Mouse (Mus musculus) neural tube, embryonic 11.5 days (tissue): Measurements from ENCODE around the gene Dlg2. TPM values are rescaled to one million over a fixed set of nuclear protein-coding genes. Genes with fewer than 3 reads are reported as not detected.

ENCODE experiments used
- ATAC-seq: fragments of 200-750 bp; cut with Nextera tagmentation; 2 replicates; pipeline ENCODE4 v1.8.0; 2017; ENCODE audit warnings: moderate number of reproducible peaks, mild to moderate bottlenecking, moderate TSS enrichment, moderate library complexity; ENCODE audit not compliant: insufficient read depth, low FRiP score, low TSS enrichment
- DNase-seq: peaks from one replicate; pipeline ENCODE4 v3.0.0-alpha.2; 2015; ENCODE audit warnings: low spot score
- H3K27ac ChIP-seq: fragments of 300-500 bp; sonication (generic); 2 replicates; pipeline ENCODE4 v1.5.1; 2014; ENCODE audit warnings: low read depth, mild to moderate bottlenecking, low read length
- H3K27me3 ChIP-seq: fragments of 300-500 bp; sonication (generic); 2 replicates; pipeline ENCODE4 v1.6.1; 2014; ENCODE audit warnings: mild to moderate bottlenecking, low read length, mixed read lengths; ENCODE audit not compliant: control insufficient read depth, insufficient read depth
- H3K36me3 ChIP-seq: fragments of 300-500 bp; sonication (generic); 2 replicates; pipeline ENCODE4 v1.6.1; 2014; ENCODE audit warnings: mild to moderate bottlenecking, low read length, moderate library complexity, mixed read lengths; ENCODE audit not compliant: control insufficient read depth, insufficient read depth
- H3K4me1 ChIP-seq: fragments of 300-500 bp; sonication (generic); 2 replicates; pipeline ENCODE4 v1.6.1; 2014; ENCODE audit warnings: low read length, mixed read lengths; ENCODE audit not compliant: control insufficient read depth, insufficient read depth
- H3K4me2 ChIP-seq: fragments of 300-500 bp; sonication (generic); 2 replicates; pipeline ENCODE4 v1.6.1; 2014; ENCODE audit warnings: low read depth, mild to moderate bottlenecking, moderate library complexity
- H3K4me3 ChIP-seq: fragments of 300-500 bp; sonication (generic); 2 replicates; pipeline ENCODE4 v1.5.1; 2014; ENCODE audit warnings: low read depth, low read length
- H3K9ac ChIP-seq: fragments of 300-500 bp; sonication (generic); 2 replicates; pipeline ENCODE4 v1.6.1; 2014; ENCODE audit warnings: mild to moderate bottlenecking, low read length
- H3K9me3 ChIP-seq: fragments of 300-500 bp; sonication (generic); 2 replicates; pipeline ENCODE4 v1.6.1; 2016; ENCODE audit warnings: low read length; ENCODE audit not compliant: control insufficient read depth
- WGBS: fragments of 180-500 bp; shearing (Covaris S2); extraction: QIAGEN DNeasy Blood & Tissue Kit; methylation state at CpG from one replicate; pipeline ENCODE4 v1.1.7; 2014; 5-methylcytosine and 5-hydroxymethylcytosine counted together
- polyA plus RNA-seq: library from polyadenylated mRNA; unstranded; fragments of >200 nt; fragmentation: Nextera tagmentation; extraction: Ambion mirVana; gene quantifications from 2 replicates; pipeline ENCODE4 v1.2.1, GENCODE M21; 2014

Gene Dlg2
- polyA plus RNA-seq, 1 experiment from 2014 or later = 5.1 TPM

GRCm38 (mm10) chr7:91573321-91573720 lies 1096.8 kb downstream of the Dlg2 start:
- Histone ChIP-seq H3K36me3 (no peaks in the 10 kb centered on the region), H3K4me2 (no peak overlapping the region), H3K9ac (no peak overlapping the region), H3K4me3 (no peak overlapping the region), H3K9me3 (no peaks in the 10 kb centered on the region), H3K27ac (no peak overlapping the region), H3K4me1 (no peaks in the 10 kb centered on the region), H3K27me3 (no peaks in the 10 kb centered on the region)
- DNase-seq = no peak
- no peak for ATAC-seq

- DNase-seq = no peak
- no peaks in the 10 kb centered on the region for H3K36me3 ChIP-seq
- WGBS = 92% methylated on average over 6 of the region's 6 CpGs
- no peak overlapping the region for H3K9ac ChIP-seq
- no peaks in the 10 kb centered on the region for H3K27me3 ChIP-seq
- H3K9me3 ChIP-seq = no peaks in the 10 kb centered on the region
- no peaks in the 10 kb centered on the region for H3K4me1 ChIP-seq
- H3K4me3 ChIP-seq = no peak overlapping the region
- ATAC-seq = no peak
- H3K4me2 ChIP-seq = no peak overlapping the region
- H3K27ac ChIP-seq = no peak overlapping the region
These were observed 1099.7 kb downstream of the Dlg2 start for GRCm38 (mm10) chr7:91576216-91576615.

DNA sequence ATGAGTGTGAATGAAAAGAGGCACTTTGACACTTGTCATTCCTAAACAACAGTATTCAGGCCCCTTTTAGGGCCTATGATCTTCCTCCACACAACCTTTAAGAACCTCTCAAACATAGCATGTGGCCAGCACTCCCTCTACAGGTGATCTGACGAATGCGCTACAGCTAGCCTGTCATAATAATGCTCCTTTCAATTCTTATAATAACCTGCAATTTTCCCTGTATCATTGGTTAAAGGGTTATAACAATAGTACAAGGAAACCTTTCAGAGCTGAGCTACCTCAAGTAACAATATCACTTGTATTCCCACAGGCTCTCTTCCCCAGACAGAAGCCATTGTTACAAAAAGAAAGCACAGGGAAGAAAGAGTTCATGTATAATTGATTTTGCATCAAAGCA lies 1105.7 kb downstream of the Dlg2 start:
- Histone ChIP-seq H3K4me3 (no peak overlapping the region), H3K4me1 (no peaks in the 10 kb centered on the region), H3K36me3 (no peaks in the 10 kb centered on the region), H3K27me3 (no peaks in the 10 kb centered on the region), H3K27ac (no peak overlapping the region), H3K9me3 (no peaks in the 10 kb centered on the region), H3K9ac (no peak overlapping the region), H3K4me2 (no peak overlapping the region)
- 70% methylated on average over 2 of the region's 2 CpGs for WGBS
- ATAC-seq = no peak
- no peak for DNase-seq

GRCm38 (mm10) chr7:91583566-91583965 lies 1107.1 kb downstream of the Dlg2 start:
- no peak overlapping the region for H3K4me3 ChIP-seq
- no peak overlapping the region for H3K27ac ChIP-seq
- no peak overlapping the region for H3K4me2 ChIP-seq
- no peaks in the 10 kb centered on the region for H3K27me3 ChIP-seq
- H3K36me3 ChIP-seq = no peaks in the 10 kb centered on the region
- H3K9me3 ChIP-seq = no peaks in the 10 kb centered on the region
- no peak overlapping the region for H3K9ac ChIP-seq
- WGBS = 75% methylated on average over 1 of the region's 1 CpGs
- no peak for DNase-seq
- no peak for ATAC-seq
- H3K4me1 ChIP-seq = no peaks in the 10 kb centered on the region

- ATAC-seq (no peak), DNase-seq (no peak)
- Histone ChIP-seq H3K9ac (no peak overlapping the region), H3K4me3 (no peak overlapping the region), H3K4me1 (no peaks in the 10 kb centered on the region), H3K27me3 (no peaks in the 10 kb centered on the region), H3K9me3 (no peaks in the 10 kb centered on the region), H3K27ac (no peak overlapping the region), H3K36me3 (no peaks in the 10 kb centered on the region), H3K4me2 (no peak overlapping the region)
- WGBS = 81% methylated on average over 5 of the region's 5 CpGs
These were observed 1115.0 kb downstream of the Dlg2 start for GRCm38 (mm10) chr7:91591261-91592170.

DNA sequence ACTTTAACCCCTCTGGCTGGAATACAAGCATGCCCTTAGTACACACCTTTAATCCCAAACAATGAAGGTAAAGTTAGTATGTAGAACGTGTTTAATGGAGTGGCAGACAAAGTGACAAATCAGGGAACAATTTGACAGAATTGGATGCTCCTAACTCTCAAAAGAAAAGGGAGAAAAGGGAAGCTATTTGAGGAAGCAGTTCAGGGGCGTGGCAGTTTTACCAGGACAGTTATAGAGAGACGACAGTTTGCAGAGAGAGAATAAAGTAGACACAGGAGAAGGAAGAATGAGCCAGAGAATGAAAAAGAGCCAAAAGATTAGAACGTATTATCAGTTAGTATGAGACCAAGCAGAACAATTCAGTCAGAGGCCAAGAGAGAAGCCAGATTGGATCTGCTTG lies 1122.1 kb downstream of the Dlg2 start:
- H3K9me3 ChIP-seq = no peaks in the 10 kb centered on the region
- DNase-seq (no peak), ATAC-seq (no peak)
- no peaks in the 10 kb centered on the region for H3K36me3 ChIP-seq
- no peak overlapping the region for H3K4me2 ChIP-seq
- H3K4me1 ChIP-seq = no peaks in the 10 kb centered on the region
- H3K27me3 ChIP-seq = no peaks in the 10 kb centered on the region
- no peak overlapping the region for H3K4me3 ChIP-seq
- H3K27ac ChIP-seq = no peak overlapping the region
- H3K9ac ChIP-seq = no peak overlapping the region
- WGBS = 77% methylated on average over 4 of the region's 4 CpGs

DNA sequence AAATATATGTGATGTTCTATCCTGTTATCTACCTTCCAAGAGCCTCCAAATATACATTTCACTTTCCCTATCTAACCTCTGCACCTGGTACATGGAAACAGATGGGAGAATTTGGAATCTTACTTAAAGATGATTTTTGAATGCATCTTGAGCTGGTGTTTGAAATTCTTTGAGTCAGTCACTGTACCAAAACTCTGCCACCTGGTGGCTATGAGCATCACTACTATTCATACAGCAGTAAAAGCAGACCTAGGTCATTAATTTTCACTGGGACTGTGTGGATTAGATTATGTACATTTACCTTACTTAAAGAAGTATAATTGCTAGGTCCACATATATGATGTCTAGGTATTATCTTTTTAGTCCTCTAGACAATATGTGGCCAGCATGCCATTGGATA lies 1124.8 kb downstream of the Dlg2 start:
- Histone ChIP-seq H3K4me3 (no peak overlapping the region), H3K9ac (no peak overlapping the region), H3K27me3 (no peaks in the 10 kb centered on the region), H3K4me1 (no peaks in the 10 kb centered on the region), H3K27ac (no peak overlapping the region), H3K36me3 (no peaks in the 10 kb centered on the region), H3K4me2 (no peak overlapping the region), H3K9me3 (no peaks in the 10 kb centered on the region)
- no peak; the same call in 1 of the 2 replicates for ATAC-seq
- peak; percentile 15 for DNase-seq

- no peak for ATAC-seq
- Histone ChIP-seq H3K9me3 (no peaks in the 10 kb centered on the region), H3K4me3 (no peak overlapping the region), H3K27ac (no peak overlapping the region), H3K27me3 (no peaks in the 10 kb centered on the region), H3K36me3 (no peaks in the 10 kb centered on the region), H3K4me2 (no peak overlapping the region), H3K4me1 (no peaks in the 10 kb centered on the region), H3K9ac (no peak overlapping the region)
- WGBS = 85% methylated on average over 4 of the region's 4 CpGs
- DNase-seq = no peak
These were observed 1127.1 kb downstream of the Dlg2 start for GRCm38 (mm10) chr7:91603561-91603960.

GRCm38 (mm10) chr7:91653033-91653432 lies 1176.6 kb downstream of the Dlg2 start:
- DNase-seq = no peak
- H3K4me1 ChIP-seq = no peaks in the 10 kb centered on the region
- no peak for ATAC-seq
- H3K27ac ChIP-seq = no peak overlapping the region
- H3K9ac ChIP-seq = no peak overlapping the region
- H3K36me3 ChIP-seq = no peaks in the 10 kb centered on the region
- no peak overlapping the region for H3K4me3 ChIP-seq
- no peaks in the 10 kb centered on the region for H3K27me3 ChIP-seq
- WGBS = 97% methylated on average over 1 of the region's 1 CpGs
- H3K4me2 ChIP-seq = no peak overlapping the region
- H3K9me3 ChIP-seq = no peaks in the 10 kb centered on the region
